Mouse (Mus musculus) kidney, postnatal 25 days (tissue): ENCODE data around the gene Tbx19.

Experiments
- DNase-seq, 2 experiments: peaks; one replicate each; pipeline ENCODE4 v3.0.0; 2021; ENCODE audit warnings: mixed read lengths in 2 of 2

Gene Tbx19

GRCm38 (mm10) chr1:165160723-165161405 lies at the start of gene Tbx19:
Gene Tbx19, minus strand, starts transcription at chr1:165160773.
- DNase-seq = no peak

GRCm38 (mm10) chr1:165205591-165205990 lies 45.0 kb upstream of the Tbx19 start:
- no peak for DNase-seq

GRCm38 (mm10) chr1:165203488-165204035 lies 43.0 kb upstream of the Tbx19 start:
- DNase-seq = no peak

GRCm38 (mm10) chr1:165201445-165202012 lies 41.0 kb upstream of the Tbx19 start:
- DNase-seq = no peak

DNA sequence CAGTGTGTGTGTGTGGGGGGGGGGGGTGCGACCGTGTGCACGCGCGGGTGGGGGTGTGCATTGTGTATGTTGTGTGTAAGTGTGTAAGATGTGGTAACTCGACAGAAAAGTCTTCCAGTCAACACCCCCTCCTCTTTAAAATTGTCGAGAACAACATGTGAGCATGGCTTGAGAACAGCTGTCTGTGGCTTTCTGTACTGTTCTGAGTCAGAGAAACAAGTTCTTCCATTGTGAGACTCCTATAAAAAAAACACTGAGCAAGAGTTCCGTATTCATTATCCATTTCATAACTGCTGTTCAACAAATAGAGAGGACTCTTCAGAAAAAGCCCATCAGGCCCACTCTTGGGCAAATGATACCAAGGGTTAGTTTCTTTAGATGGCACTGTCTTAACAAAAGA lies 40.2 kb upstream of the Tbx19 start:
- DNase-seq = no peak

DNA sequence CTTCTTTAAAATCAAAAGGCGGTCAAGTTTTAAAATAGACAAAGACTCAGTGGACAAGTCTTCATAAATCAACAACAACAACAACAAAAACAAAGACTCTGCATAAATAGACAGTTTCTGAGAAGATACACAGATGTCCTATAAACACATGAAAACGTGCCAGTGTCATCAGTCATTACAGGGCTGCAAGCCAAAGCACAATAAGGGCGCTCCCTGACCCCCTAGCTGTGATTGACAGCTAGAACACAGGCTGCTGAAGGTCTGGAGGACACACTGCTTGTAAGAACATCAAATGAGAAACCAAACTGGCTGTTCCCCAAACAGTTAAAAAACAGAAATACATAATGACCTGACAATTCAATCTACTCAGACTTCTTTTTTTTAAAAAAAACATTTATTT lies 39.1 kb upstream of the Tbx19 start:
- no peak for DNase-seq

DNA sequence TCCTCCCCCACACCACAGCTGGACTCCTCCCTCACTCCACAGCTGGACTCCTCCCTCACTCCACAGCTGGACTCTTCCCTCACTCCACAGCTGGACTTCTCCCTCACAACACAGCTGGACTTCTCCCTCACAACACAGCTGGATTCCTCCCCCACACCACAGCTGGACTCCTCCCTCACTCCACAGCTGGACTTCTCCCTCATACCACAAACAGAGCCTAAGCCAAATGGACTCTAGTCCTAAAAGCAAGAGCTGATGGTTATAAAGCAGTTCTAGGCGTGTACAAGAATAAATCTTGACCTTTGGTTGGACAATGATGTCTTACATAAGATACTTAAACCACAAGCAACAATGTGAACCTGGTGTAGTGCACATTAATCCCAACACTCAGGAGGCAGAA lies 38.4 kb upstream of the Tbx19 start:
- no peak for DNase-seq

DNA sequence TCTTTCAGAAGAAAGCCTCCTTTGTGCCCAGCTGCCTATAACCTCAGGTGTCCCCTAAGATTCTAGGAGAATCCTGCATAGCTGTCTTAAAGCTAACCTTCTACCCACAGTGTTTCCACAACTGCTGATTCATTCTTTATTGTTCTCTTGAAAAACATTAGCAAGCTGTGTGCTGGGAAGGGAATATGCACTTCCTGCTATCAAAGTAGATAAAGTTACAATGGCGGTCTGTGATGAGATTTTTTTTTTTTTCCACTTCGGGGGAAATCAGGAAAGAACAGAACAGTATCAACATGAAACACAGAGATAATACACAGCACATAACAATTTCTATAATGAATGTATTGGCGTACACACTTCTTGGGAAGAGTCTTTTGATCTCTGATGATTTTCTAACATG lies 37.3 kb upstream of the Tbx19 start:
- no peak for DNase-seq

DNA sequence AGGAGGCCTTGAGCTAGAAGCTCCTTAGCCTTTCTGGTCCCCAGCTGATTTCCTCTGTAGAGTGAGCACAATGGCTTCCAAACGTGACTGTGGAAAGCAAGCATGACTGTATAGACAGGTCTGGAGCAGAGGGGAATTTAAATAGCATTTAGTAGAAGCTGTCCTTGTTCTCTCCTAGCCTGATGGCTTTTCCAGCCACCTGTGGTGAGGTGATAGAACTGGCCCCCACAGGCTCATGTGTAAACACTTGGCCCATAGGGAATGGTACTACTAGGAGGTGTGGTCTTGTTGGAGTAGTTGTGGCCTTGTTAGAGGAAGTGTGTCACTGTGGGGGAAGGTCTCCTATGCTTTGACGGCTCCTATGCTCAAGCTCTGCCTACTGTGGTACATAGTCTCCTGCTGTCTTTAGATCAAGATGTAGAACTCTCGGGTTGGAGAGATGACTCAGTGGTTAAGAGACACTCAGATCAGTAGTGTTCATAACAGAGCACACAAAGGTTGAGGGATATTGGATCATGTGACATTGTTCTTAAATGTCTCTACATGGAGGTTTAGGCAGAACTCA lies 34.9 kb upstream of the Tbx19 start:
- DNase-seq = no peak

- DNase-seq = no peak
Observed at GRCm38 (mm10) chr1:165194662-165195013, 34.1 kb upstream of the Tbx19 start.

DNA sequence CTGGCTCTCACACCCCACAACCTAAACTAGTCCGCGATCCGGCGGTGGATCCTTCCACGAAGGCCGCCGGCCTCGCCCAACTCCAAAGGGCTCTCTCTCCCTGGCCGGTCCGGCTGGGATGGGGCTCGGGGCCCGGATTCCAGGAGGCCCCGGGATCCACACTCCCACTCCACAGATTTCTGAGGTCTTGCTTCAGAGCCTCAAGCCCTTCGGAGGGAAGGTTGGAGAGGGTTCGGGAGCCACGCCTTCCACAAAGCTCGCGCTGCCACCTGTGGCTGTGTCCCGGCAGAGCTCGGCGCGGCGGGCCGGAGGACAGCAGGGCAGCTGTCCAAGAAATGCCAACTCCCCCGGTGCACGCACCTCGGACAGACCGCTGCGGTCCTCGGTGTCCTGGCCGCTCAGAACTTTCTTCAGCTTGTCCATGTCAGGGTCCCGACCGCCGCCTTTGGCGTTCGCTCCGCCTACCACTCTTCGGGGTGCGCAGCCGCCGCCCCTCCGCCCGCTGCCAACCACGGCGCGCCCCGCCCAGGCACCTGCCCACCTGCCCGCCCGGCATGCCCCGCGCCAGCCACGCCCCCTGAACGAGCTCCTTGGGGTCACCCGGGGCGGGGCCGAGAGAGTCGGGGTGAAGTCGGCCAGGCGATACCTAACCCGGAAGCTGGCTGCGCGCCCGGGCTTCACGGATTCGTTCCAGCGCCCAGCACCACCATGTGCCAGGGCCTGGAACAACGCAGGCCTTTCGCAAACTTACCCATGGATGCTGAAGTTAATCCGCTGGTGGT lies 33.5 kb upstream of the Tbx19 start, which contains the start of gene Sft2d2:
Gene Sft2d2 (minus strand): TSS at position 559 of the 782 bp plus-strand sequence.
- DNase-seq = peak; percentile 99

DNA sequence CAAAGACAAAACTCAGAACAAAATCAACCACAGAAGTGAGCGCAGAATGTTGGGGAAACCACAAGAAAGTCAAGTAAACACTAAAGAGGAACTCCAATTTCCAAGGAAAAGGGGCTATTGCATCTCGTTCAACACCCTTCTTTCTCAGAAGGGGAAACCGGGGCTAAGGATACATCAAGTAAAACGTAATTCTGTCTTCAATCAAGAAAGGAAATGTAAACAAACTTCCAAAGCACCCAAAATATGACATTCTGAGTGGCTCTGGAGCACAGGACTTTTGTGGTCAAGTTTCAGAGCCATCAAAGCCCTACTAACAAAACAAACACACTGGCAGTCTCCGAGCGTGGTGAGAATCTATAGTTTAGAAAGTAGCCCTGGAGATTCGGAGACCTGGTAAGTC lies 32.9 kb upstream of the Tbx19 start:
- DNase-seq = no peak

- DNase-seq = no peak
Observed at GRCm38 (mm10) chr1:165192714-165193264, 32.2 kb upstream of the Tbx19 start.

- no peak for DNase-seq
Observed at GRCm38 (mm10) chr1:165192102-165192501, 31.5 kb upstream of the Tbx19 start.

GRCm38 (mm10) chr1:165191611-165192010 lies 31.0 kb upstream of the Tbx19 start:
- no peak for DNase-seq

GRCm38 (mm10) chr1:165190571-165191273 lies 30.1 kb upstream of the Tbx19 start:
- no peak for DNase-seq

DNA sequence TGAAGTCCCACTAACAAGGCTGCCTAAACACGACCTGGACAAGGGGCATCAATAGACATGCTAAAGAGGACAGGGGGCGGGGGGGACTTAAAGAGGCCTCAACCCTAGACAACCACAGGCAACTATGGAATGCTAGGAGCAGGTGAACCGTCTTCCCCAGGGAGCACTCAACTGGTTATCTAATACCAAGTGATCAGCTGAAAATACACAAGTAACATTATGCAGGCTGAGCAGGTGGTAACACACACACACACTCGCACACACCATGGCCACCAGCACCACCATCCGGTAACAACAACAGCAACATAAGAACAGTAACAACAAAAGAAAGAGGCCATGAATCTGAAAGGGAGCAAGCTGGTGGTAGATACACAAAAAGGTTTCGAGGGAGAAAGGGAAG lies 29.5 kb upstream of the Tbx19 start:
- no peak for DNase-seq

DNA sequence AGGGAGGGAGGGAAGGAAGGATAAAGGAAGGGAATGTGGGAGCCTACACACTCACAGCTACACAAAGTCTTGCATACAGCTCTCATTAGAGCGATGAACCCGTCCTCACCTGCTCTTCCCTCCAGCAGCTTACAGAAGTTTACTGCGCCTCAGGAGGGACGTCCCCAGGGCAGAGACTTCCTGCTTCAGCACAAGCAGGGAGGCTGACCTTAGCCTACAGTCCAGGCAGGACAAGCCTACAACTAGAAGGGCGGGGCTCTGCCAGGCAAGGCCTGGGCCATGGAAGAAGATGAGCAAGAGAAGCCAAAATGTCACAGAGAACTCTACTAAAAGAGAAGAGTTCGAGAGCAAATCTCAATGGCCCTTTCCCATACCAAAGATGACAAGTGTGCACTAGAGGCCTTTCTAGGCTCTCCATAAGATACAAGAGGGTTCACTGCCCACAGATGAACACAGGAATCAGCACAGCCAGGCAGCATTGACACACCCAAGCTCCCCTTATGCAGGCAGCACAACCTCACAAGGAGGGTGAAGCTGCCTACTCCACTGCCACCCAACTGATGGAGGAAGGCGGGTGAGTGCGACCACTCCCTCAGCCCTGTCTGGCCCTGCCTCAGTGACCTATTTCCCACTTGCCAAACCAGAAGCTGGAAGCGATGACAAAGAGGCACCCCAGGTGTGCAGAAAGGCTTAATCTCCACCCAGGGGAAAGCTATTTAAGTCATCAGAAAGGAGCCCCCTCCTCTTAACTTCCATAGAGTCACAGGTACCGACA lies 28.4 kb upstream of the Tbx19 start:
- DNase-seq = peak; percentile 18 to 48

- no peak for DNase-seq
Observed at GRCm38 (mm10) chr1:165187357-165187756, 26.8 kb upstream of the Tbx19 start.

GRCm38 (mm10) chr1:165186491-165186890 lies 25.9 kb upstream of the Tbx19 start:
- DNase-seq = no peak

GRCm38 (mm10) chr1:165185116-165185515 lies 24.5 kb upstream of the Tbx19 start:
- peak; percentile 39 to 67 for DNase-seq

DNA sequence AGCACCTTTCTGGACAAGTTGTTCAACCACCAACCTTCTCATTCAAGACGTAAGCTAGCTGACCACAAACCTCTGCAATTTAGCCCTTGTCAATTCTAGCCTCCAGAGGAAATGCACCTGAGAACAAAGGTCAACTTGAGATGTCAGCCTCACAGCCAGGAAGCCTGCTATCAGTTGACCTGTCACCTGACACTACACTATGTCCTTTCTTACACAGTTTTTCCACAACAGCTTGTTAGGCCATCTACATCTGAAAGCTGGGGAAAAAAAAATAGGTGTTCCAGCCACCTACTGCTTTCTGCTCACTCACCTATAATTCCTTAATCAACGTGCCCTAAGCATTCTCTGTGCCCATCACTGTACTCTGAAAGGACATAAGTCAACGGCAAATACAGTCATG lies 23.6 kb upstream of the Tbx19 start:
- DNase-seq = no peak
